Mouse (Mus musculus): ENCODE measurements at regions not wholly inside any gene's neighbourhood (a gene's known extent, or its start where the extent isn't known, plus 50 kb on each side); places are given as distances from the start of the nearest gene placed in this dataset.
"Not testable (repeated sequence)": the region's sequence is repeated elsewhere in the genome, so short reads cannot be mapped to it uniquely, and the experiment has no call there.

DNA sequence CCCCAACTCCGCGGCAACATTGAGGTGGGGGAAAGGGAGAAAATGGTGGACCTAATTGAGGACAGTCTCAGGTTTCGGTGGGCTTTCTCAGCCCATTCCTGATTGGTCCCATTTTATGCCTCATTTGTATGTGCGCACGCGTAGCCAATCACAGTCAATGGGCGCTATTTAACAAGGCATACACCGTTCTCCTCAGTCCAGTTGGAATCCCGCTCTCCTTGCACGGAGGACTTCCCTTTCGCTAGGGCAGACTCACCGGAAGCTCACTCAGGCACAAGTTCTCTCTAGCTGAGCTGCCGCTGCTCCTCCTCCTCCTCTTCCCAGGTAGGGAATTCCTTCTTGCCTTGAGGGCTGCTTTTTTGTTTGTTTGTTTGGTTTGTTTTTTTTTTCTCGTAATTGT, 193.9 kb downstream of the Tpra1 start:
- 92% methylated on average over 14 of the region's 14 CpGs for WGBS
- no peak overlapping the region for H3K9ac ChIP-seq
- no peaks in the 10 kb centered on the region for H3K9me3 ChIP-seq
- no peaks in the 10 kb centered on the region for H3K4me1 ChIP-seq
- H3K27me3 ChIP-seq = no peaks in the 10 kb centered on the region
- H3K4me3 ChIP-seq = no peak overlapping the region
- H3K4me2 ChIP-seq = no peak overlapping the region
- no peak for ATAC-seq (ENCODE audit: insufficient number of reproducible peaks, insufficient read depth, low FRiP score, low TSS enrichment, low read depth)
- no peak overlapping the region for H3K27ac ChIP-seq
- H3K36me3 ChIP-seq = no peaks in the 10 kb centered on the region

DNA sequence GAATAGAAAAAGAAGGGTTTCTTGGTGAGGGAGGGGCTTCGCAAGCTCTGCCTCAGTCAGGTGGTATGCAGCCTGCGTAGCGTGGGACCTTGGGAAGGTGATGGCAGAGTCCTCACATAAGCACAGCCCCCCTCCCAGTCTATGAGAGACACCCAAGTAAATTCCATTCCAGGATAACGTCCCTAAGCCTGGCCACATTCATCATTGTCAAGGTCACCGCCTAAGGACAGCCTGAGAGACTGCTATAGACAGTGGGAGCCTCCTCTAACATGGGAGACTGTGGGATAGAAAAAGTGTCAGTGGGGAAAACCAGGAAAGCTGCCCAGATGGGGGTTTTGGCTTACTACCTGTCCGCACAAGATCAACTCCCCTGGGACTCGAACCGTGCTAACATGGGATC, 195.5 kb downstream of the Tpra1 start:
- ATAC-seq (ENCODE audit: insufficient number of reproducible peaks, insufficient read depth, low FRiP score, low TSS enrichment, low read depth) = no peak
- Histone ChIP-seq H3K9ac (no peak overlapping the region), H3K4me3 (no peak overlapping the region), H3K4me2 (no peak overlapping the region), H3K4me1 (no peaks in the 10 kb centered on the region), H3K27ac (no peak overlapping the region), H3K36me3 (no peaks in the 10 kb centered on the region), H3K9me3 (no peaks in the 10 kb centered on the region), H3K27me3 (no peaks in the 10 kb centered on the region)
- 87% methylated on average over 8 of the region's 8 CpGs for WGBS

DNA sequence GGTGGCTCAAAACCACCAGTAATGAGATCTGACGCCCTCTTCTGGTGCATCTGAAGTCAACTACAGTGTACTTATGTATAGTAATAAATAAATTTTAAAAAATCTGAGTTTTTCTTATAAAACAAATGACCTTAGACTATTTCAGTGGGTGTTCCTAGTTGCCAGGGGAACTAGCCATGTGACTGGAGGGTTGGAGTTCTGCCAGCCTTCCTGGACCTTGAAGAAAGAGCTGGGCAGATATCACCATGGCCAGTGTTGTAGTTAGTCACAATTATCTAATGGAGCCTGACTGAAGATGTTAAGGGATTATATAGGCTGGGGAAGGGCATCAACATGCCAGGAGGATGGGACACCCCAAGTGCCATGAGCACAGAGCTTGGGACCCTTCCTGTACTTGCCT, 217.2 kb downstream of the Tpra1 start:
- Histone ChIP-seq H3K36me3 (no peaks in the 10 kb centered on the region), H3K9ac (no peak overlapping the region), H3K27me3 (no peaks in the 10 kb centered on the region), H3K4me1 (no peaks in the 10 kb centered on the region), H3K9me3 (no peaks in the 10 kb centered on the region), H3K27ac (no peak overlapping the region), H3K4me3 (no peak overlapping the region), H3K4me2 (no peak overlapping the region)
- WGBS = 82% methylated on average over 1 of the region's 1 CpGs
- no peak for ATAC-seq (ENCODE audit: insufficient number of reproducible peaks, insufficient read depth, low FRiP score, low TSS enrichment, low read depth)

DNA sequence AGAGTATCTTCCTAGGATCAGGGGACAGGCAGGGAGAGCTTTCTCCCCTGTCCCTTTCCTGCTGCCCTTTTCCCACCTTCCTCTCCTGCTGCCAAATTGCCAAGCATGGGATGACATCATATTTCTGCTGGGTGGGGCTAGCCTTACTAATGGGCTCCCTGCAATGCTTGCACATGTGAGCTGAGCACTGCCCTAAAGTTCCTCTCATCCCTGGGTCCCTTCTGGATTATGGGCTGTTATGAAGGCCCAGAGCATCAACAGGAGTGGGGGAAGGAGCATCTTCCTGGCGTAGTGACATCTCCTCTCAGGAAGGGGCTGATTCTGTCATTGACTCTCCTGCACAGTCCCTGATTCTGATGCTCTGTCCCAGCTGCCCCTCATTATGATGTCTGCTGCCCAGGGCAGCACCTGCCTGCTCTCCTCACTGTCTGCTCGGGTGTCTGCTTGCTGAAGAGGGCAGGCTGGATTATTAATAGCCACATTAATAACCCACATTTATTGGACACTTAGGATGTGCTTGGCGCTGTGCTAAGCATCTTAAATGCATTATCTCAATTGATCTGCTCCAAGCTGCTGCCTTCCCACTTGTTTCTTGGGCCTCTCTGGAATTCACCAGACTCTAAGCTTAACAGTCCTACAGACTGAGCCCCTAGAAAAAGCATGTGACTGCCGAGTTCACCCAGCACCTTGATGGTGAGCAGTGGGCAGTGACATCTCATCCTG, 219.1 kb downstream of the Tpra1 start:
- WGBS = 64% methylated on average over 4 of the region's 4 CpGs
- no peak for ATAC-seq (ENCODE audit: insufficient number of reproducible peaks, insufficient read depth, low FRiP score, low TSS enrichment, low read depth)
- Histone ChIP-seq H3K4me3 (no peak overlapping the region), H3K36me3 (no peaks in the 10 kb centered on the region), H3K9ac (no peak overlapping the region), H3K9me3 (no peaks in the 10 kb centered on the region), H3K4me2 (no peak overlapping the region), H3K27ac (no peak overlapping the region), H3K27me3 (no peaks in the 10 kb centered on the region), H3K4me1 (no peaks in the 10 kb centered on the region)

DNA sequence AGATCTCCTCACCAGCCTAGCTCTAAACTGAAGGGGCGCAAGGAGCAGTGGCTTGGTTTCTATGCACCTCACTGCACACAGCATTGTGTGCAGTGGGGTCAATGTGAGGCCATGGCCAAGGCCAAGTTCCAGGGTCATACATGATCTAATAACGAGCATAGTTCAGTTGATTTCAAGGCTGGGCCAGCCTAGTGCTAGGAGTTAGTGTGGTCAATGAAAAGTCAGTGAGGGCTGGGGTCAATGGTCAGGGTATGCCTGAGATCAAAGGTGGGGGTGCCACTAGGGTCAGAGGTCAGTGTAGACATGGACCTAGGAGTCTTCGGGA, 219.7 kb downstream of the Tpra1 start:
- no peak overlapping the region for H3K4me2 ChIP-seq
- 67% methylated on average over 3 of the region's 3 CpGs for WGBS

DNA sequence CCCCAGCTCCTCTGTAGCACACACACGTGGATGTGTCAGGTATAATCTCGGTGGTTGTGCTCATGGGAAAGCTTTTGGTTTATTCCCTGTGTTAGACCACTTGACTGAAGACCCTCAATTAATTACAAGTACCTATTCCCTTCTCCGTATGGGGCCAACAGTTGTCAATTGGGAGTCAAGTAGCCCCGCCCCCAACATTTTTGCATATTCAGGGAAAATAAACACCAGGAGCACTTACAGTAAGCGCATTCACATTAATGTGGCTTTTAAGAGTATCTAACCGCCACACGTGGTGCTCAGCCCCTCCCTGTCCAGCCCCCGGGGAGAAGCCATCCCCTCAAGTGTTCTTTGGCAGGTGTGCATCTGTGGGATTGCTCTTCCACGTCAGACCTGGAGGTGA, 223.9 kb downstream of the Tpra1 start:
- Histone ChIP-seq H3K4me3 (no peak overlapping the region), H3K4me1 (no peaks in the 10 kb centered on the region), H3K36me3 (no peaks in the 10 kb centered on the region), H3K27me3 (no peaks in the 10 kb centered on the region), H3K9ac (no peak overlapping the region), H3K9me3 (no peaks in the 10 kb centered on the region), H3K4me2 (no peak overlapping the region), H3K27ac (no peak overlapping the region)
- no peak for ATAC-seq (ENCODE audit: insufficient number of reproducible peaks, insufficient read depth, low FRiP score, low TSS enrichment, low read depth)
- 57% methylated on average over 9 of the region's 9 CpGs for WGBS

More for the DNA sequence above, 219.7 kb downstream of the Tpra1 start:
- Histone ChIP-seq H3K27me3 (no peaks in the 10 kb centered on the region), H3K4me1 (no peaks in the 10 kb centered on the region), H3K27ac (no peak overlapping the region), H3K4me3 (no peak overlapping the region), H3K36me3 (no peaks in the 10 kb centered on the region), H3K9me3 (no peaks in the 10 kb centered on the region), H3K9ac (no peak overlapping the region)
- no peak for ATAC-seq (ENCODE audit: insufficient number of reproducible peaks, insufficient read depth, low FRiP score, low TSS enrichment, low read depth)

DNA sequence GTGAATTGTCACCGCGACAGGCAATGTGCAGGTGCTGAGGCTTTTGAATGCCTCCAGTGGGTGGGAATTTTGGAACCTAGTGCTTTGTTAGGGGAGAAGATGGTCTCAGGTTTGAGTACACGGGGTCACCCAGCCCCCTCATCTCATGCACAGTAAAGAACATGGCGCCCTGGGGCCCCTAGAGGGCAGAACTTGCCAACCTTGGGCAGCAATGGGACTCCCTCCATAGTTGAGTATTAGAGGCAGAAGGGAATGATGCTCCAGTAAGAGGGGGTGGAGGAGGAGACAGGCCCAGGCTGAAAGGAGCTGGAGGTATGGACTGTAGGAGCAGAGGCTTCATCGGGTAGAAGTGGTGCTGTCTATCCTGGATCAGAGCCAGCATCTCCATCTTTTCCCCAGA, 226.1 kb downstream of the Tpra1 start:
- H3K4me3 ChIP-seq; ATAC-seq (ENCODE audit: insufficient number of reproducible peaks, insufficient read depth, low FRiP score, low TSS enrichment, low read depth); H3K27me3 ChIP-seq; H3K9me3 ChIP-seq; H3K4me1 ChIP-seq; H3K27ac ChIP-seq; H3K36me3 ChIP-seq; H3K9ac ChIP-seq; H3K4me2 ChIP-seq: not testable (repeated sequence)
- WGBS = 68% methylated on average over 5 of the region's 5 CpGs

DNA sequence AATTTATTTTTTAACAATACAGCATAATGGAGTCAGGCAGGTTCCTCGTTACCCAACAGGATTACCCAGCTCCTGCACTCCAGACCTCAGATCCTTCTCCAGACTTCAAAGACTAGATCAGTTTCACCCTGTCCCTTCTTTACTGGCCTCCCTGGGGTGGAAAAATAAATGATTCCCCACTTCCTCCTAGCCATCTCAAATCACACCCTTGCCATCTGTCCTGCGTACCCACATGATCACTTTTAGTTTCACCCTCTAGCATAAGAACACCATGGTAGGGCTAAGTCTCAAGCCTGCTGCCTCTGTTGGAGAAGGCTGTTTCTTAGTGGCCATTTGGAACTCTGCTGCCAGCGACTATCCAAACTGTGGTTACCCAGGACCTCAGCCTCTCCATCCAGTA, 222.0 kb downstream of the Plxna1 start:
- Histone ChIP-seq H3K36me3 (no peaks in the 10 kb centered on the region), H3K27me3 (no peaks in the 10 kb centered on the region), H3K4me2 (no peak overlapping the region), H3K4me3 (no peak overlapping the region), H3K4me1 (no peaks in the 10 kb centered on the region), H3K9me3 (no peaks in the 10 kb centered on the region), H3K9ac (no peak overlapping the region), H3K27ac (no peak overlapping the region)
- 59% methylated on average over 3 of the region's 3 CpGs for WGBS
- no peak for ATAC-seq (ENCODE audit: insufficient number of reproducible peaks, insufficient read depth, low FRiP score, low TSS enrichment, low read depth)

DNA sequence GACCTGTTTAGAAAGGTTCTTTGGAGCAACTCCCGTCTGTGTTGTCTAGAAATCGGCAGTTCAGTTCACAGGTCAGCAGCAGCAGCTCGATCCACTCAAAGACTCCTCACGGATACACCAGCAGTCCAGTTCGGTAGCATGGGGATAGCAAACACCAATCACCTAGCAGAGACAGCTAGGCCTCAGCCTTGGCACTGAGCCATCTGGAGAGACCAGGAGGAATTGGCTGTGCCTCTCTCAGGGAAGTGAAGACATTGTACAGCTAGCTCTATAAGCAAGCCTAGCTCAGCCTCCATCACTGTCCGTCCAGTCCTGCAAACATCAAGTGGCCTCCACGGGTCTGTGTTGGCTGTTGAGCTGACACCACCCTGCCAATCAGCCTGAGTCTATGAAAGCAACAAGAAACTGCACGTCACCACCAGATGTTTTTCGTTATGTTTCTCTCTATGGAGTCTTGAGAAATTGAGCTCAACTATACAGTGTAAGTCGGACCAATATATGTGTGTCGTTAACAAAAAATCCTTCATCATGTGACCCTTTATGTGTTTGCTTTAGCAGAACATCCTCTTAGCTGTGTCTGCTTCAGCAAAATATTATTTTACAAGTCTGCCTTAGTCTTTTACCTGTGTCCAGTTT, 209.3 kb downstream of the Plxna1 start:
- Histone ChIP-seq H3K9me3 (peaks cover 4% of the 10 kb centered on the region; the same call in 1 of the 2 replicates), H3K9ac (no peak overlapping the region), H3K36me3 (no peaks in the 10 kb centered on the region), H3K4me3 (no peak overlapping the region), H3K4me2 (no peak overlapping the region), H3K4me1 (peaks cover 6% of the 10 kb centered on the region; the same call in 1 of the 2 replicates), H3K27me3 (no peaks in the 10 kb centered on the region), H3K27ac (peak overlapping the region; percentile 33; the same call in 1 of the 2 replicates)
- ATAC-seq (ENCODE audit: insufficient number of reproducible peaks, insufficient read depth, low FRiP score, low TSS enrichment, low read depth) = no peak
- 52% methylated on average over 11 of the region's 11 CpGs for WGBS

DNA sequence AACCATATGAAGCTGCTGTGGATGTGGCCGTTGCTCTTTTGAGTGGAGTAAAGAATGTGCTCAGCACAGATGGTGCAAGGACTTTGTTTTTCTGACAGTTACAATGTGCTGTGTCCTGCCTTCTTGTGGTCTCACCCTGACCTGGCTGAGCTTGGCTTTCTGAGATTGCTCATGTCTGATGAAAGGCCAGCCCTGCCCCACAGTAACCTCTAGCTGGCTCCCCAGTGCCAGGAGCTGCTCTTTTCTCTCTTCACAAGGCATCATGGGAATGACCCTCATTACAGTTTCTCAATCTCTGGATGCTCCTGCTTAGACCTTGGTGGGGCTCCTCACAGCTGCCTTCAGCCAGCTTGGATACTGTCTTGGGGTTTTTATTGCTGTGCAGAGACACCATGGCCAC, 204.9 kb downstream of the Plxna1 start:
- 86% methylated on average over 1 of the region's 1 CpGs for WGBS
- H3K4me2 ChIP-seq = no peak overlapping the region
- peaks cover 4% of the 10 kb centered on the region; the same call in 1 of the 2 replicates for H3K9me3 ChIP-seq
- no peak overlapping the region for H3K9ac ChIP-seq
- H3K36me3 ChIP-seq = no peaks in the 10 kb centered on the region
- H3K4me1 ChIP-seq = peaks cover 10% of the 10 kb centered on the region; the same call in 1 of the 2 replicates
- no peak overlapping the region for H3K4me3 ChIP-seq
- no peak for ATAC-seq (ENCODE audit: insufficient number of reproducible peaks, insufficient read depth, low FRiP score, low TSS enrichment, low read depth)
- H3K27ac ChIP-seq = no peak overlapping the region
- H3K27me3 ChIP-seq = no peaks in the 10 kb centered on the region

DNA sequence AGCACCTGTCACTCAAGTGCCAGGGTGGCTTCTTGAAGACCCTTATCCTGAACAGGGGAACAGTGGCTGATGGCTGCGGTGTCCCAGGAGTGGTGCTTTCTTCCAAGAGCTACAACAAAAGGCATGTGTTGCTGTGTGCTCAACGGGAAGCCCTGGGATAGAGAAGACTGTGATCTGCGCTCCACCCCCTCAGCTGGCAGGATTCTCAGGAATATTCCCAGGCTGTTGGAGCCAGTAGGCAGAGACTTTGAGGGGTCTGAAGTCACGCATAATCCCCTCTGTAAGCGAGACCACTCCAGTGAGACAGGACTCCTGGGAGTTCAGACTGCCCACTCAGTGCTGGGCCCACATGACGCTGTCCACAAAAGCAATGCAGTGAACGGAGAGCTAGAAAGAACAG, 202.4 kb downstream of the Plxna1 start:
- Histone ChIP-seq H3K4me2 (no peak overlapping the region), H3K9ac (no peak overlapping the region), H3K9me3 (peaks cover 1% of the 10 kb centered on the region; the same call in 1 of the 2 replicates), H3K4me3 (no peak overlapping the region), H3K36me3 (no peaks in the 10 kb centered on the region), H3K4me1 (0 out of 2 replicates have a peak, but pooled peaks cover 4% of the 10 kb centered on the region), H3K27me3 (no peaks in the 10 kb centered on the region), H3K27ac (no peak overlapping the region)
- ATAC-seq (ENCODE audit: insufficient number of reproducible peaks, insufficient read depth, low FRiP score, low TSS enrichment, low read depth) = no peak
- WGBS = 50% methylated on average over 7 of the region's 7 CpGs

DNA sequence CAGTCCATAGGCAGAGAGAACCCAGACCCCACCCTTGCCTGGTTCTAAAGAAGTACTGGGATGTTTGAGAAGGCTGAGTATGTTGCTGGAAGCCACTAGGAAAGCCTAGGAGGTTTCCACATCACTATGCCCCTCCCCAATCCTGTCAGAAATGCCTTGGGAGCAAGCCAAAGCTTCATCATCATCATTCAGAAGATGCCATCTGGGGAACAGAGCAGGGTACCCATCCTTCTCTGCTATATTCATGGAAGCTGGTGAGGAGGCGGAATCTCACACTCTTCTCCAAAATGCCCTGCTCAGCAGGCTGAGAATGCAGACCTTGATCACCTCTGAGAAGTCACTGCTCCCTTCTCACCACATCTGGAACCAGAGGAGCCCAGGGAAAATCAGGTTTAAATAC, 200.7 kb downstream of the Plxna1 start:
- Histone ChIP-seq H3K27ac (no peak overlapping the region), H3K4me1 (0 out of 2 replicates have a peak, but pooled peaks cover 4% of the 10 kb centered on the region), H3K36me3 (no peaks in the 10 kb centered on the region), H3K9me3 (no peaks in the 10 kb centered on the region), H3K4me3 (no peak overlapping the region), H3K4me2 (no peak overlapping the region), H3K27me3 (no peaks in the 10 kb centered on the region), H3K9ac (no peak overlapping the region)
- no peak for ATAC-seq (ENCODE audit: insufficient number of reproducible peaks, insufficient read depth, low FRiP score, low TSS enrichment, low read depth)
- 83% methylated on average over 1 of the region's 1 CpGs for WGBS
